Mouse (Mus musculus): ENCODE data around the gene Ppp1ca.

Gene Ppp1ca

GRCm38 (mm10) chr19:4184976-4185975 is 6.6 kb upstream of the Ppp1ca start:
- peak; percentile 67 for DNase-seq (ENCODE audit: low read depth, low spot score)

- DNase-seq (ENCODE audit: low read depth, low spot score) = no peak
These were observed 4.6 kb upstream of the Ppp1ca start for GRCm38 (mm10) chr19:4187303-4187702.

- DNase-seq (ENCODE audit: low read depth, low spot score) = no peak
These were observed 2.7 kb upstream of the Ppp1ca start for GRCm38 (mm10) chr19:4189051-4189620.

DNA sequence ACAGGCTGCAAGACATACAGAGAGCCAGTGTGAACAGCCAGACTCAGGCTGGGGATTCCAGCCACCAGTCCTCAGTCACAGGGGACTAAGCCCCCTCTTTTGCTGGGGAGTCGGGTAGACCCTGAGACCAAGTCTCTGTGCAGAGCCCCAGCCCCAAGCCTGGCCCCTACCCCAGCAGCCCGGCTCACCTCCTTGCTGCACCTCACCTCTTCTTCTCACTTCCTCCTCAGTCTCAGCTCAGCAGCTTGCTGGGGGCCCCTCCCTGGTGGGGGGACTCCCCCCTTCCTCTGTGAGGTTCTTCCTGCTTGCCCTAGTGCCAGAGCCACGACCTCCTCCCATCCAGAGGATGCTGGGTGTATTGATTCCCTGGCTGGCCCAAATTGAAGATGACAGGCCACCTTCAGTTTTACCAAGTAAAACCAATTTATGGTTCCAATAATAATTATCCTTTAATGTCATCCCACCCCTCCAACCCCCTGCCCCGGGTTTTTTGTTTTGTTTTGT is 982 bp upstream of the Ppp1ca start, which contains the start of gene Tbc1d10c:
Gene Tbc1d10c (minus strand): TSS at position 454 of the 504 bp plus-strand sequence.
- no peak for DNase-seq (ENCODE audit: low read depth, low spot score)

GRCm38 (mm10) chr19:4192251-4192985 is 553 bp downstream of the Ppp1ca start:
- DNase-seq (ENCODE audit: low read depth, low spot score) = no peak

GRCm38 (mm10) chr19:4193129-4193528 is 1.3 kb downstream of the Ppp1ca start:
- DNase-seq (ENCODE audit: low read depth, low spot score) = no peak

DNA sequence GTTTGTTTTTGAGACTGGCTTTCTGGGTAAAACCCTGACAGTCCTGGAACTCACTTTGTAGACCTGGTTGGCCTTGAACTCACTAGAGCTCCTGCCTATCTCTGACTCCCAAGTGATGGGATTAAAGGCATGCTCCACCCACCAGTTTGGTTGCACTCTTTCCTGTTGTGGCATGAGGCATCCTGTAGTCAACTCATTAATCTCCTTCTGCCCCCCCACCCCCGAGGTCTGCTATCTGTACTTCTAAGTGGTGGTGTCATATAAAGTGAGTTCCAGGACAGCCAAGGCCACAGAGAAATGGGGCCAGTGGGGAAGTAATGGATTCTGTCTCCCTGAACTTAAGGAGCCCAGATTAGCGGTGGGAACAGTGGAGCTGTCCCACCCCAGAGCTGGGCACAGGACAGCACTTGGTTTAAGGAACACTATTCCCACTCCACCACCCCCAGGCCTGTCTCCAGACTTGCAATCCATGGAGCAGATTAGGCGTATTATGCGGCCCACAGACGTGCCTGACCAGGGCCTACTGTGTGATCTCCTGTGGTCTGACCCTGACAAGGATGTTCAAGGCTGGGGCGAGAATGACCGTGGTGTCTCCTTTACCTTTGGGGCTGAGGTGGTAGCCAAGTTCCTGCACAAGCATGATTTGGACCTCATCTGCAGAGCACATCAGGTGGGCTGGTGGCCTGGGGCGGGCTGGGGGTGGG is 2.3 kb downstream of the Ppp1ca start:
- DNase-seq (ENCODE audit: low read depth, low spot score) = no peak

- no peak for DNase-seq (ENCODE audit: low read depth, low spot score)
These were observed 3.1 kb downstream of the Ppp1ca start for GRCm38 (mm10) chr19:4194776-4195650.

GRCm38 (mm10) chr19:4196048-4196447 is 4.2 kb downstream of the Ppp1ca start:
- no peak for DNase-seq (ENCODE audit: low read depth, low spot score)

DNA sequence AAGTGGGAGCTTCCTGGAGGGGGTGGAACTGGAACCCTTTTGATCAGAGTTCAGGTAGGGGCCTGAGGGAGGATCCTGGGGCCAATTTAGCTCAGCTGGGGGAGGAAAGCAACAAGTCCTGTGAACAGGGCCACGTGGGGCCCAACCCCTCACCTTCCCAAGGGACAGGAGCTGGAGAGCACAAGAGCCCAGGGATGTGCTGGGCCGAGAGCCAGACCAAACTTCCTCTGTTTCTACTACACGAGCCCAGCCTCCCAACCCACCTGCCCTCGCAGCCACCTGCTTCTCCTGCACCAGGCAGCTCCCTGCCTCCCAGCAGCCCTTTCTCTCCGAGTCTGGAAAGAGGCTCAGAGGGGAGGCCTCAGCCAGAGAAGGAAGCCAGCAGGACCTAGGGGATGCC is 4.7 kb downstream of the Ppp1ca start:
- no peak for DNase-seq (ENCODE audit: low read depth, low spot score)

DNA sequence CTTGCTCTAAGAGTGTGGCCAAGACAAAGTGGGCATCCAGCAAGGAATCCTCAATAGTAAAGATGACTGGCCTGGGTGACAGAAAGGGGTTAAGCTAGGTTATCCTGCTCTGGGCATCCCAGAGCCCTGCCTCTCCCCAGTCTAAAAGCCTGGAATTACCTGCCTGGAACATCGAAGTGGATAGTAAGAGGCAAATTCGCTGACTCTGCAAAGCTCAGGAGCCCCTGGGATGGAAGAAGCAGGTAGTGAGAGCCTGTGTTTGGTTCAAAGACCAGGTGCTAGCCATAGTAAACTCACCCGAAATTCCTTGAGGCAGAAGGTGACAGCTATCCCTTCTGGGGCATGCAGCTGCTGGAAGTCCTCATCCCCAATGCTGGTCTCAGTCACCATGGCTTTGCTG is 5.3 kb downstream of the Ppp1ca start:
- no peak for DNase-seq (ENCODE audit: low read depth, low spot score)

DNA sequence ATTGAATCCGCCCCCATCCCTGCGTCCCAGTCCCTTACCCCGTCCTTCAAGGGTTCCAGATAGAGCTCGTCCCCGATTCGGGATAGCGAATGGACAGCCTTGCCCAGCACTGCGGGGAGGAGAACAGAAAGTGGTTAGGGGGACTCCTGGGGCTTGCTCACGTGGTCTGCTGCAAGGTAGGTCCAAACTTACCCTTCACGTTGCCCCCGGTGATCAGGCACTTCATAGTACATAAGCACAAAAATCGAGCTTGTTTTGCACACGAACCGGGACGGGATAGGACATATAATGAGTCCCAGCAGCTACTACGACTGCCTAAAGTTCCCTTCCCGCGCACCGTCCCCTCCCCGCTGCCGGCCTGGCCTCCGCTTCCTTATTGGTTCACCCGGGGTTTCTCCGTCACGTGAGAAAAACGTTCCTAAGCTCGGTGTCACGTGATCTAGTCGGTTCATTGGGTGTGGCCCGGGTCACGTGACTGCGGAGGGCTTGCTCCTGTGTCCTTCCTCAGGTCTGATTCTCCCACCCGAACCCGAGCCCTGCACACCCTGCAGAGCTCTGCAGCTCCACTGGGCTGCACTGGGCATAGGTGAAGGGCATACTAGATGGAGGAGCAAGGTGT is 9.5 kb downstream of the Ppp1ca start, which contains the start of gene Rad9a:
Gene Rad9a (minus strand): TSS at position 372 of the 619 bp plus-strand sequence.
- DNase-seq (ENCODE audit: low read depth, low spot score) = peak; percentile 99

GRCm38 (mm10) chr19:4202149-4202548 is 10.3 kb downstream of the Ppp1ca start:
- no peak for DNase-seq (ENCODE audit: low read depth, low spot score)

GRCm38 (mm10) chr19:4203148-4203547 is 11.3 kb downstream of the Ppp1ca start:
- DNase-seq (ENCODE audit: low read depth, low spot score) = no peak

GRCm38 (mm10) chr19:4203604-4204326 is 11.9 kb downstream of the Ppp1ca start:
- DNase-seq (ENCODE audit: low read depth, low spot score) = no peak

- DNase-seq (ENCODE audit: low read depth, low spot score) = no peak
These were observed 13.0 kb downstream of the Ppp1ca start for GRCm38 (mm10) chr19:4204889-4205288.

GRCm38 (mm10) chr19:4206971-4207370 is 15.1 kb downstream of the Ppp1ca start:
- peak; percentile 79 for DNase-seq (ENCODE audit: low read depth, low spot score)

DNA sequence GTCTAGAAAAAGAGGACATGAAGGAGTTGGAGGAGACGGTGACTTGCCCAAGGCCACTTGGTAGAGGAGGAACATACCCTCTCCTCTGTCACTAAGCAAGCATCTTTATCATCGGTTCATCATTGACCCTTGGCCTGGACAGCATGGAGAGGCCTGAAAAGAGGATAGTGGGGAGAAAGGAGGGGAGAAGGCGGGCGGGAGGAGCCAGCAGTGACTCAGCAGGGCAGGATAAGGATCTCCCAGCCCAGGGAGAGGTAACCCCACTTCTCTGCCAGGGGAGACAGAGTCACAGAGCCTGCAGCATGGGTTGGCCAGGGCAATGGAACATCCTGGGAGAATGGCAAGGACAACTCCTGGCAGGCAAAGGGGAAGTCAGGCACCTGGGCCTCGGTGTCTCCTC is 16.7 kb downstream of the Ppp1ca start:
- DNase-seq (ENCODE audit: low read depth, low spot score) = no peak

Data from ES-CJ7 (cell line).